Mouse (Mus musculus) layer of hippocampus, postnatal 25 days (tissue): ENCODE measurements at regions not wholly inside any gene's neighbourhood (a gene's known extent, or its start where the extent isn't known, plus 50 kb on each side); places are given as distances from the start of the nearest gene placed in this dataset.

Experiments used
- DNase-seq, 2 experiments: peaks; one replicate each; pipeline ENCODE4 v3.0.0; 2022; ENCODE audit warnings: mixed read lengths in 2 of 2, low spot score in 1 of 2; ENCODE audit errors: extremely low spot score in 1 of 2

- DNase-seq: peak in 1 of 2 experiments; percentile 30
Observed at GRCm38 (mm10) chrX:33416321-33416720, 103.1 kb downstream of the Btbd35f12 start.
